Mouse (Mus musculus) hindlimb bud, embryonic 11.5 days (tissue): Measurements from ENCODE around the gene Ndst4.

Experiments
- DNase-seq: peaks from one replicate; pipeline ENCODE4 v3.0.0-alpha.2; 2012; ENCODE audit warnings: low read depth, low spot score; ENCODE audit errors: extremely low spot score

The Ndst4 gene

DNA sequence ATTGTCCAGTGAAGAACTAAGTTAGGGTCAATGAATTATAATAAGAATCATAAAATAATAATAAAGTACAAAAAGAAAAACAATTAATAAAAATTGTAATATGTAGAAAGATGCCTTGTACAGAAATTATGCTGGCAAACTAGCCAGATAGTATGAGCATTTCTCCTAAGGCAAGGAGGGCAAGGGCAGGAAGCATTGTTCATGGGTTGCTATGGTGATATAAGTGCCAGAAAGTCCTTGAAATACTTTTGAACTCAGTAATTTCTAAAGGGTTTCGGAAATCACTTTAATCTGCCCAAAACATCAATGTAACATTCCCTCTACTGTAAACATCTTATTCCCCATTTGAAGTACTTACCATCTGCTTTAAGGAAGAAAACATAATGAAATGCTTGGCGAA, 319.1 kb downstream of the Ndst4 start:
- no peak for DNase-seq

GRCm38 (mm10) chr3:125734945-125735344, 331.1 kb downstream of the Ndst4 start:
- no peak for DNase-seq

- peak; percentile 73 for DNase-seq
Measured at GRCm38 (mm10) chr3:125744468-125745141, 340.7 kb downstream of the Ndst4 start.

GRCm38 (mm10) chr3:125745142-125745496, 341.2 kb downstream of the Ndst4 start:
- no peak for DNase-seq

DNA sequence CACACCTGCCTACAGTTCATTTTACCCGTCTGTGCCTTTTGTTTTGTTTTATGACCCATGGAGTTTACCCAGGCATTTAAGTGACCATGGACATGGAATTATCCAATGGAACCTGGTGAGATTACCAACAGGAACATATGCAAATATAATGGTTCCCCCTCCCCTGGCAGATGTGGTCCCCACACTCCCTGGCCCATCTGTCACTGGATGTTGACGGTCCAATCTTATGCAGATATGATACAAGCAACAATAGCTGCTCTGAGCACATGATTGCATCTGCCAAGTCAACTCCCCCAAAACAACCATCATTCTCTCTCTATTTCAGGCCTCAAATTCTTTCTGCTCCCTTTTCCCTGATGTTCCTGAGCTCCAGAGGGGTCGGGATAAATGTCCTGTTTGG, 342.5 kb downstream of the Ndst4 start:
- no peak for DNase-seq

DNA sequence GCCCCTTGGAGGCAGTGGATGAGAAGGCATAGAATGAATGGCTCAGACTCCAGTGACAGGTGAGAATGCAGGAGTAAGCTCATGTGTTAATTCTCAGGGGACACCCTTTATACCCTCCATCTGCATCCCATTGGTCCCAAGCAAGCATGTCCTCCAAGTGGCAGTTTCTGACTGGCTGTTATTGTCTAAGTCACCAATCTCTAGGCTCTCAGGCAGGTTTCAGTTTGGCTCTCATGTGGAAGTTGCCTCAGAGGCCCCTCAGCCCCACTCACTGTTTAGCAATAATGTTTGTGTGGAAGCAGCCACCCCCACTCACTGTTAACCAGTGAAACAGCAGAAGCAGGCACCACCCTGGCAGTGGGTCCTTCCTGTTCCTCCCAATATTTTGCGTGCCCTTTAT, 353.0 kb downstream of the Ndst4 start:
- DNase-seq: no peak

DNA sequence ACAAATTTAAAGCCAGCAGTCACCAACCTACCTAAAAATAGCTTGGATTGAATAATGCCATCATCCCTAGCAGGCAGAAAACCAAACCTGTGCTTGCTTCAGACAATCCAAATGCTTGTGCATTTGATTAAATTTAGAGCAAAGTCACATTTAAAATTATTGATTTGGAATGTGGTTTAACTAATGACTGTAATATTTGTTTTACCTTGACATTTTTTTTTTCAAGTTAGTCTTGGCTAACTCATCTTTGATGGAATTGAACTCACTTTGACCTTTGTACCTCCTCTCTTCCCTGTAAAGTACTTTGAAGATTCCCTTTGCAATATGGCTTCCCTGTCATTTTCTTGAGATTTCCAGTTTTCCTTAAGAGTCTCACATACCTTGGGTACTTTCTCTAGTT, 356.8 kb downstream of the Ndst4 start:
- DNase-seq: no peak
